Mouse (Mus musculus) limb, embryonic 11.5 days (tissue): ENCODE data around the gene Olfr810. TPM values are rescaled to one million over a fixed set of nuclear protein-coding genes. Genes with fewer than 3 reads are reported as not detected.

Experiments
- ATAC-seq: fragments of 200-750 bp; cut with Nextera tagmentation; 2 replicates; pipeline ENCODE4 v1.8.0; 2017; ENCODE audit warnings: low read depth; ENCODE audit not compliant: insufficient number of reproducible peaks, low FRiP score, low TSS enrichment
- DNase-seq: peaks from one replicate; pipeline ENCODE4 v3.0.0-alpha.2; 2015; ENCODE audit warnings: low spot score
- H3K27ac ChIP-seq: fragments of 300-500 bp; sonication (generic); replicated peaks from 2 replicates; pipeline ENCODE4 v1.5.1; 2014; ENCODE audit warnings: low read depth, mild to moderate bottlenecking, low read length
- H3K27me3 ChIP-seq: fragments of 300-500 bp; sonication (generic); 2 replicates; pipeline ENCODE4 v1.6.1; 2014; ENCODE audit warnings: mild to moderate bottlenecking, low read length, mixed read lengths; ENCODE audit not compliant: control insufficient read depth, insufficient read depth
- H3K36me3 ChIP-seq: fragments of 300-500 bp; sonication (generic); 2 replicates; pipeline ENCODE4 v1.6.1; 2014; ENCODE audit warnings: mild to moderate bottlenecking, low read length, moderate library complexity, mixed read lengths; ENCODE audit not compliant: control insufficient read depth, insufficient read depth
- H3K4me1 ChIP-seq: fragments of 300-500 bp; sonication (generic); 2 replicates; pipeline ENCODE4 v1.6.1; 2014; ENCODE audit warnings: low read length, mixed read lengths; ENCODE audit not compliant: control insufficient read depth, insufficient read depth
- H3K4me2 ChIP-seq: fragments of 300-500 bp; sonication (generic); 2 replicates; pipeline ENCODE4 v1.6.1; 2014; ENCODE audit warnings: low read depth, mild to moderate bottlenecking, moderate library complexity; ENCODE audit not compliant: severe bottlenecking
- H3K4me3 ChIP-seq: fragments of 300-500 bp; sonication (generic); 2 replicates; pipeline ENCODE4 v1.5.1; 2014; ENCODE audit warnings: low read depth, low read length
- H3K9ac ChIP-seq: fragments of 300-500 bp; sonication (generic); 2 replicates; pipeline ENCODE4 v1.6.1; 2014; ENCODE audit warnings: mild to moderate bottlenecking, low read length
- H3K9me3 ChIP-seq: fragments of 300-500 bp; sonication (generic); 2 replicates; pipeline ENCODE4 v1.6.1; 2016; ENCODE audit warnings: low read length; ENCODE audit not compliant: control insufficient read depth
- WGBS: fragments of 180-500 bp; shearing (Covaris S2); extraction: QIAGEN DNeasy Blood & Tissue Kit; methylation state at CpG from one replicate; pipeline ENCODE4 v1.1.7; 2014; 5-methylcytosine and 5-hydroxymethylcytosine counted together
- polyA plus RNA-seq: library from polyadenylated mRNA; unstranded; fragments of >200 nt; fragmentation: Nextera tagmentation; extraction: Ambion mirVana; gene quantifications from 2 replicates; pipeline ENCODE4 v1.2.1, GENCODE M21; 2014

Olfr810 gene
- polyA plus RNA-seq: not detected in 2 replicates

DNA sequence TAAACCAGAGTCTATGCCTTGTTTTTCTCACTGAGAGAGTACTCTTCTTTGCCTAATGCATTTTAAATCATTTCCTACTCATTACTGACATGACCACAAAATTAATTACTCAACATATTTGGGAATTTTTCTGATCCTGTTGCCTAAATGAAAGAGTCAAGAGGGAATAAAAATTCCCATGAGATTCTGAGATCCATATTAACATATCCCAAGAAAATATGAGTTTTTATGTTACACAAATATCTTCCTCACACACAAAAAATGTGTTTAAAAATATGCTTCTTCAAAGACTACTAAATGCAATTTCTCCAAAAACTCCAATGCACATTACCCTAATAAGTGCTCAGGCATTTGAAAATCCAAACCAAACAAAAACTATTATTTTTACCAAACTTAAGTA, at the start of gene Olfr810:
Olfr810 (minus strand) TSS at position 101 of the 400 bp plus-strand sequence.
- H3K4me3 ChIP-seq: no peak within 1 kb of the TSS
- no peaks in the 10 kb centered on the region for H3K36me3 ChIP-seq
- no peaks in the 10 kb centered on the region for H3K9me3 ChIP-seq
- no peak within 1 kb of the TSS for H3K4me2 ChIP-seq
- ATAC-seq (no peak), DNase-seq (no peak)
- H3K9ac ChIP-seq: no peak within 1 kb of the TSS
- H3K27ac ChIP-seq: no peak within 1 kb of the TSS
- H3K27me3 ChIP-seq: no peaks in the 10 kb centered on the region
- H3K4me1 ChIP-seq: no peaks in the 10 kb centered on the region

DNA sequence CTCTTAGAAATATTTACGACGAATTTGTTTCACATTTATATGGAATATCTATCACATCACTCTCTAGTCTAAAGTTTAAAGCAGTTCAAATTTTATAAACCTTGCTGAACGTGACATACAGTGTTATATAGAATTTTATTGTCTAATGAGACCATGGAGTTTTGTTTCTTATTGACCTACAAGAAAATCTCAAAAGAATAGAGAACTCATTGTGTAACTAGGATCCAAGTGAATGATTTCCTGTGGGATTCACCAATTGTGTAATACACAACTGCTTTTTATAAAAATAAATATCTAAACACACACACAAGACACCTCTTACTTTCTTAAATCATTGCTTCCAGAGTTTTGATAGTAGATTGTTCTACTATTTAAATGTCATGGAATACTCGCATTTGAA, 9.6 kb upstream of the Olfr810 start, which contains the start of gene Olfr811:
Olfr811 (minus strand) TSS at position 101 of the 400 bp plus-strand sequence.
- no peak for ATAC-seq
- 84% methylated on average over 4 of the region's 4 CpGs for WGBS
- no peaks in the 10 kb centered on the region for H3K4me1 ChIP-seq
- DNase-seq: no peak
- H3K27ac ChIP-seq: no peak within 1 kb of the TSS
- H3K4me2 ChIP-seq: no peak within 1 kb of the TSS
- H3K27me3 ChIP-seq: no peaks in the 10 kb centered on the region
- no peak within 1 kb of the TSS for H3K9ac ChIP-seq
- H3K9me3 ChIP-seq: no peaks in the 10 kb centered on the region
- no peaks in the 10 kb centered on the region for H3K36me3 ChIP-seq
- no peak within 1 kb of the TSS for H3K4me3 ChIP-seq

DNA sequence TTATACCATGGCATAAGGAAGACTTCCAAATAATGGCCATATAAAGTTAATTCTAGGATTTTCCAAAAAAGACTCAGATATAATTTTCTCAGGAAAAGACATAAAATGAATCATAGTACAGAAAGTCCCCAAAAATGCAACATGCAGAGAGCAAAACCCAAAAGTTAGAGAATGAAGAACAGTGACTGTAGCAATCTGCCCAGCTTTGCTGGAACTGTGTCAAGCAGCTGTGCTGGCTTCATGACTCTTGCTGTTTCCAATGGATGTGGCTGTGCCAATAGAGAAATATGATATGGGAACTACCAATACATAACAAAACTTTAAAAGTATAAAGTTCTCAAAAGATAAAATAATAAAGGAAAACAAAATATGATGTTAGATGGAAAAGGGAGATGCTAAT, 16.6 kb downstream of the Olfr810 start:
- Histone ChIP-seq H3K4me2 (no peak overlapping the region), H3K4me1 (no peaks in the 10 kb centered on the region), H3K9me3 (no peaks in the 10 kb centered on the region), H3K4me3 (no peak overlapping the region), H3K9ac (no peak overlapping the region), H3K27me3 (no peaks in the 10 kb centered on the region), H3K36me3 (no peaks in the 10 kb centered on the region), H3K27ac (no peak overlapping the region)
- ATAC-seq: no peak
- DNase-seq: no peak

DNA sequence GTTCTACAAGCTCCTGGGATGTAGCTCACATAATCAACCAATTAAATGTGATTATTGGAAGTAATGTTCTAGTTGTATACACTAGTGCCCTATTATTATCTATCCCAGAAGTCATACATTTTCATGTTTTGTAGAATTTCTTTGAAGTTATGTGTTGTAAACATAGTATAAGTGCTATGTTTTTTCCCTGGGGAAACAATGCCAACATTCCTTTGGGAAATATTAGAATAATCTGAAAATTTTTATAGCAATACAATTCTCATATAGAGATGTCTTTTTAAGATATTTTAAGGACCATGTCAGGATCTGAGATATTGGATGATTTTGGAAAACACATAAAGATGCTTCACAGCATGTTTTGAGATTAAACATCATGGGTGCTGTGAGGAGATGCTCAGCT, 20.4 kb downstream of the Olfr810 start, which contains the start of gene Olfr809:
Olfr809 (plus strand) TSS at position 301 of the 400 bp plus-strand sequence.
- no peak for DNase-seq
- no peak within 1 kb of the TSS for H3K9ac ChIP-seq
- no peaks in the 10 kb centered on the region for H3K9me3 ChIP-seq
- H3K27me3 ChIP-seq: no peaks in the 10 kb centered on the region
- no peak for ATAC-seq
- no peak within 1 kb of the TSS for H3K27ac ChIP-seq
- H3K36me3 ChIP-seq: no peaks in the 10 kb centered on the region
- no peak within 1 kb of the TSS for H3K4me2 ChIP-seq
- H3K4me1 ChIP-seq: no peaks in the 10 kb centered on the region
- no peak within 1 kb of the TSS for H3K4me3 ChIP-seq

DNA sequence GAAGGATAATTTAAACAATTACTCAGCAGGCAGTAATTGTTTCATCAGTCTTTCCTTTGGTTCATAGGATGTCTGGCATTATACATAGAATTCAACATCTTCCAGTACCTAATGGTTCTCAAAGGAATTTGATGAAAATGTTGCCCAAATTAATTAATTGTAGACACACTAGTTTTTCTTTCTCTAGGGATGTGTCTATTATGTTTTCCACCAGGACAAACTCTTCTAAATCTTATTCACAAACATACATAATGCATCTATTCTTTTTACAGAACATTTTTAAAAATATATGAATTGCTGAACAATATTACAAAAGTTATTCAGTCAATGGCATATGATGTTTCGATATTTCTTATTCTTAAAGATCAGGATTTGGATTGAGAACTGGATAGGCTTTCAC, 29.5 kb downstream of the Olfr810 start, which contains the start of gene Olfr808:
Olfr808 (plus strand) TSS at position 301 of the 400 bp plus-strand sequence.
- WGBS: 91% methylated on average over 1 of the region's 1 CpGs
- H3K36me3 ChIP-seq: no peaks in the 10 kb centered on the region
- H3K4me1 ChIP-seq: no peaks in the 10 kb centered on the region
- H3K27me3 ChIP-seq: no peaks in the 10 kb centered on the region
- no peaks in the 10 kb centered on the region for H3K9me3 ChIP-seq
- no peak within 1 kb of the TSS for H3K4me2 ChIP-seq
- H3K27ac ChIP-seq: no peak within 1 kb of the TSS
- no peak within 1 kb of the TSS for H3K9ac ChIP-seq
- H3K4me3 ChIP-seq: no peak within 1 kb of the TSS
- no peak for DNase-seq
- no peak for ATAC-seq

DNA sequence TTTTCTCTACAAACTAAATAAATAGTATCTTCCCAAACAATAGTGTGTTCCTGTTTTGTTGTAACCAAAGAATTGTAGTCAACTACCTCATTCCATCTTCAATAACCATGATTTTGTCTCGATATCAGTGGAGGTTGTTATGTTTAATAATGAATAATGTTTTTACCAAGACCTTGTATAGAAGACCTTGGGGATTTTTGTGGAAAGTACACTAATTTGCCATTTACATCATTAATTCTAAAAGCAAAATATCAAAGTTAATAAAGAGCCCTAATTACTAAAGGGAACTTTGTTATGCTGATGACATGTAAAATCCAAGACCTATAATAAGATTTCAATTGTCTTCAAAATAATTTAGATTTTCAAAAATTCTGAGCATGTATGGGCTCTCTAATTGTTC, 37.0 kb downstream of the Olfr810 start, which contains the start of gene Olfr807:
Olfr807 (minus strand) TSS at position 101 of the 400 bp plus-strand sequence.
- H3K27me3 ChIP-seq: no peaks in the 10 kb centered on the region
- no peaks in the 10 kb centered on the region for H3K36me3 ChIP-seq
- no peaks in the 10 kb centered on the region for H3K9me3 ChIP-seq
- DNase-seq: no peak
- no peak within 1 kb of the TSS for H3K4me3 ChIP-seq
- H3K27ac ChIP-seq: no peak within 1 kb of the TSS
- ATAC-seq: no peak
- no peaks in the 10 kb centered on the region for H3K4me1 ChIP-seq
- 94% methylated on average over 1 of the region's 1 CpGs for WGBS
- H3K4me2 ChIP-seq: no peak within 1 kb of the TSS
- no peak within 1 kb of the TSS for H3K9ac ChIP-seq

DNA sequence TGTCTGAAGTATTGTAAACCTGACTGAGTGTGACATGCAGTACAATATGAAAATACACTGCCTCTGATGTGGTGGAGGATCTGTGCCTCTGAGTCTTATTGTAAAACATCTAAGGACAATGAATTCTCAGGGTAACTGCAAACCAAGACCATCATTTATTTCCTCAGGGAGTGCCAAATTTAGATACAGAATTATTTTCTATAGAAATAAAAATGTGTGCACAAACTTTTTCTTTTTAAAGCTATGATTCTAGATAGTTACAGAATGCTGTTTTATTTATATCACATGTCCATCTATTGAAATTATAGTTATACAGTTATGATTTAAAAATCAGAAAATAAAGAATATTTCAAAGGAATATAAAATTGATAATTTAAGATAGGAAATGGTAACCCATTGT, 52.9 kb downstream of the Olfr810 start, which contains the start of gene Olfr806:
Olfr806 (minus strand) TSS at position 101 of the 400 bp plus-strand sequence.
- Histone ChIP-seq H3K4me3 (no peak within 1 kb of the TSS), H3K9me3 (no peaks in the 10 kb centered on the region), H3K27ac (no peak within 1 kb of the TSS), H3K36me3 (no peaks in the 10 kb centered on the region), H3K4me1 (no peaks in the 10 kb centered on the region), H3K4me2 (no peak within 1 kb of the TSS), H3K27me3 (no peaks in the 10 kb centered on the region), H3K9ac (no peak within 1 kb of the TSS)
- no peak for DNase-seq
- no peak for ATAC-seq

Other genes starting within 250 kb of the Olfr810 start
- gene Olfr794, start 227.3 kb downstream of the Olfr810 start, polyA plus RNA-seq: not detected in 2 replicates
- not detected in 2 replicates for gene Olfr796, start 182.3 kb downstream of the Olfr810 start, polyA plus RNA-seq
- not detected in 2 replicates for gene Olfr798, start 167.0 kb downstream of the Olfr810 start, polyA plus RNA-seq
- not detected in 2 replicates for gene Olfr799, start 157.4 kb downstream of the Olfr810 start, polyA plus RNA-seq
- not detected in 2 replicates for gene Olfr800, start 137.2 kb downstream of the Olfr810 start, polyA plus RNA-seq
- not detected in 2 replicates for gene Olfr801, start 121.1 kb downstream of the Olfr810 start, polyA plus RNA-seq
- gene Olfr802, start 106.7 kb downstream of the Olfr810 start, polyA plus RNA-seq: not detected in 2 replicates
- not detected in 2 replicates for gene Olfr803, start 100.6 kb downstream of the Olfr810 start, polyA plus RNA-seq
- not detected in 2 replicates for gene Olfr804, start 91.7 kb downstream of the Olfr810 start, polyA plus RNA-seq
- gene Olfr805, start 65.5 kb downstream of the Olfr810 start, polyA plus RNA-seq: not detected in 2 replicates
- not detected in 2 replicates for gene Olfr806, start 53.0 kb downstream of the Olfr810 start, polyA plus RNA-seq
- not detected in 2 replicates for gene Olfr807, start 37.1 kb downstream of the Olfr810 start, polyA plus RNA-seq
- not detected in 2 replicates for gene Olfr808, start 29.4 kb downstream of the Olfr810 start, polyA plus RNA-seq
- gene Olfr809, start 20.3 kb downstream of the Olfr810 start, polyA plus RNA-seq: not detected in 2 replicates
- not detected in 2 replicates for gene Olfr811, start 9.5 kb upstream of the Olfr810 start, polyA plus RNA-seq
- not detected in 2 replicates for gene Olfr812, start 51.2 kb upstream of the Olfr810 start, polyA plus RNA-seq
- gene Olfr813, start 60.5 kb upstream of the Olfr810 start, polyA plus RNA-seq: not detected in 2 replicates
- not detected in 2 replicates for gene Olfr814, start 84.9 kb upstream of the Olfr810 start, polyA plus RNA-seq
- gene Olfr815, start 111.0 kb upstream of the Olfr810 start, polyA plus RNA-seq: not detected in 2 replicates
- not detected in 2 replicates for gene Olfr816, start 120.7 kb upstream of the Olfr810 start, polyA plus RNA-seq
- not detected in 2 replicates for gene Olfr818, start 154.2 kb upstream of the Olfr810 start, polyA plus RNA-seq
- gene Olfr819, start 172.3 kb upstream of the Olfr810 start, polyA plus RNA-seq: not detected in 2 replicates
- gene Olfr247, start 181.2 kb upstream of the Olfr810 start, polyA plus RNA-seq: not detected in 2 replicates
- not detected in 2 replicates for gene Gm10310, start 190.1 kb upstream of the Olfr810 start, polyA plus RNA-seq
- gene Olfr820, start 217.7 kb upstream of the Olfr810 start, polyA plus RNA-seq: not detected in 2 replicates
- gene Olfr821, start 235.4 kb upstream of the Olfr810 start, polyA plus RNA-seq: not detected in 2 replicates